Mouse (Mus musculus) heart, adult 18-20 months (tissue): ENCODE data around the gene Rfx6. TPM values are rescaled to one million over a fixed set of nuclear protein-coding genes. Genes with fewer than 3 reads are reported as not detected.

ENCODE experiments used
- DNase-seq, 2 experiments: peaks; one replicate each; pipeline ENCODE4 v3.0.0; 2021 to 2022; ENCODE audit warnings: mixed read lengths in 1 of 2
- long read RNA-seq, 2 experiments: library from polyadenylated mRNA; stranded (forward); transcript quantifications; one replicate each; pipeline ENCODE4 v2.0.0; 2021
- total RNA-seq, 2 experiments: library from RNA; stranded (reverse); gene quantifications; 2 replicates each; pipeline ENCODE4 v1.2.3; 2021

Gene Rfx6
- not detected for total RNA-seq
- long read RNA-seq, experiment 1: 0 reads
- long read RNA-seq, experiment 2: 0 reads

DNA sequence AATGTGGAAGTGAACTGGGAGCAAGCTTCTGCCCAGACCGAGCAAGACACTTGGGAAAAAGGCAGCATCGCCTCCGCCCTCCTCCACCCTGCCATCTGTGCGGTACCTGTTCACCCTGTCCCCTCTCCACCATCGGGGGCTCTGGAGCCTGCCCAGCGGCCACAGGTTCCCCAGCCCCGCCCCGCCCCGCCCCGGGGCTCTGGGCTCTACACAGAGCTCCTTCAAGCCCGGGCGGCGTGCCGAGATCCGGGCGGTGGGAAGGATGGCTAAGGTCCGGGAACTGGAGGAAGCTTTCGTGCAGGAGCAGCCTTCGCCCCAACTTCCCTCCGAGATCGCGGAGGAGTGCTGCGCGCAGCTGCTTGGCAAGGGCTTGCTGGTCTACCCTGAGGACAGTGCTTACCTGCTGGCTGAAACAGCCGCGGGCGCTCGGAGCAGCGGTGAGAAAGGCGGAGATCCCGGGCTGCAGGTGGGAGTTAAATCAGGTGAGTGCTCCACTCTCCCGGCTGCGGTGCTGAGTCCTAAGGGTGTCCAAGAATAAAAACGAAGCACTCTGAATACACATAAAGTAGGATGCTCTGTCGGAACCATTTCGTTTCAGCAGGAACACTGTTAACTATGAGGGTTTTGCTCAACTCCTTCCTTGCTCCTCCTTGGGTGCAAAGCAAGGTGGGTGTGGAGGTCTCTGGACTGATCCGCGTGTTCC, at the start of gene Rfx6:
Gene Rfx6 (plus strand): TSS at position 209 of the 703 bp plus-strand sequence.
- no peak for DNase-seq

DNA sequence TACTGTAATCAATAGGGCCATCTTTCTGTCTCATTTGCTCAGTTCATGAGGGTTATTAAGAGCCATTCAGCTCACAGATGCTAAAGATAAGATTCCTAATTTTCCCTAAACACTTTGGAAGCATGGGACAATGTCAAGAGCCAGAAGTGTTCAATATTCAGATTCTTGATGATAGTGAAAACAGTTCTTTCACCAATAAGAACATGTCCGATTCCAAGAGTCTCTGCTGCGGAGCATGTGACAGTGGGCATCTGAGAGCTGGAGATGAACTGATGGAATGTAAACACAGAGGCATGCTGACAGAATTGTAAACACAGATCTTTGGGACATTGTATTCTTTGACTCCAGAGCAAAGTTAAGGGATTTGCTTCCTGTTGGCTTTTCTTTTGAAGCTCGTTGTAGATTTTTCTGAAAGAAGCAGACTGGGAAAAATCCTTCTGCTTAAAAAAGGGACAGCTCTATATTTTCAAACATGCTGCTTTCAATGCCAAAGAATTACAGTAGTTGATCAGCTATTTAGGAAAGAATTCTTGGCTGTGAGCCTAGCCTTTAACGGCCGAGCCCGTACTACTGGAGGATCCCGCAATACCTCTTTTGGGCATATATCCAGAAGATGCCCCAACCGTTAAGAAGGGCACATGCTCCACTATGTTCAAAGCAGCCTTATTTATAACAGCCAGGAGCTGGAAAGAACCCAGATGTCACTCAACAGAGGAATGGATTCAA, 46.0 kb upstream of the Rfx6 start, which contains the start of gene Gprc6a:
Gene Gprc6a (minus strand): TSS at position 51 of the 726 bp plus-strand sequence.
- no peak for DNase-seq

DNA sequence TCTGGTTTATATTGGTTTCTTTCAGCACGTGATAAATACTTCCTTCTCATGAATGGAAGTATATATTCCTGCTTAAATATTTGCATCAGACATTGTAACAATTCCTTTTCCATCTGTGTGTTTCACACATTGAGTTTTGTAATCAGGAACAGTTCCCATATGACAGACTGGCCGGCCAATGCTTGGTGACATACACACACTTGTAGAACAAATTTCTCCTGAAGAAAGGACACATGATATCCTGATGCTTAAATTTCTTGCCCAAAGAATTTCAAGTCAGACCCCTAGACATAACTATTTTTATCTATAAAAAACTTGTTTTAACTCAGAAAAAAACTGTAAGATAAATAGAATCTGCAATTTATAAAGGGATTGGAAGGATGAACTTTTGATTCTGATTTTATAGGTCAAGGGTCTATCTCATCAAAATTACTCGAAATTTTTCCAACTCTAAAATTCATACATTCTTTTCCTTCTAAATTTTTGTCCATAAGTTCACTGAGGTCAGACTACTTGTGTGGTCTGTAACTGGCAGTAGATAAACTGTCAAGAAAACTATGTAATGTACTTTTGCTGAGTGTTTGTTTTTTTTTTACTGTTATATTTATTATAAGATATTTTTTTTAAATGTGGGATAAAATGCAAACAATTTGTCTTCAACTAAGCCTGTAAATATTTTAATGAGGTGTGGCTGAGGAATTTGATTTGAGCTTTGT, 27.9 kb upstream of the Rfx6 start:
- no peak for DNase-seq

DNA sequence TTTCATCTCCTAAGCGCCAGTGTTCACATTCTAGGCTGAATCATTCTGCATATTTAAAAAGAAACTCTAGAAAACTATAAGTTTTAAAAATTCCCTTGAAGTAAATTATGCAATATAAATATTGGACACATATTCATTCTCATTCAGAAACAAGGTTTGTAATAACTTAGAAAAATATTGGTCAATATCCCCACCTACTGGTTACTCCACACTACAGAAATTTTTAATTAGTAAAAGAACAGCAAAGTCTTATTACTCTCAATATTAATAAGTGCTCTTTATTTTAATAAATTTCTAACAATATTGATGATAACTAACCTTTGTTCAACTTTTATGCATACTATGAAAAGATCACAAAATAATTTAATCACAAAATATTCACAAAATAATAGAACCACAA, 20.2 kb upstream of the Rfx6 start:
- no peak for DNase-seq

DNA sequence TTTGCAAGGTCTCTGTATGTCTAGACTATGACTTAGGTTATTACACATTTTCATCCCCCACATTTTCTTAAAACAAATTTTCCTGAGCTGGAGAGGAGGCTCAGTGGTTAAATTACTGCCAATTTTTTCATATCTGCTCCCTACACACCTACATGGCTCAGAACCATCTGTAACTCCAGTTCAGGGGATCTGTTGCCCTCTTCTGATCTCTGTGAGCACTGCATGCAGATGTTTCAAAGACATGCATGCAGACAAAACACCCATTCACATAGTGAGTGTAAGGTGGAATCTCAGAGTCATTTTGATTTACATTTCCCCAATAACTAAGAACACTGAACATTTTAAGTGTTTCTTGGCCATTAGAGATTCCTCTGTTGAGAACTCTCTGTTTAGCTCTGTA, 8.2 kb upstream of the Rfx6 start:
- DNase-seq: no peak

DNA sequence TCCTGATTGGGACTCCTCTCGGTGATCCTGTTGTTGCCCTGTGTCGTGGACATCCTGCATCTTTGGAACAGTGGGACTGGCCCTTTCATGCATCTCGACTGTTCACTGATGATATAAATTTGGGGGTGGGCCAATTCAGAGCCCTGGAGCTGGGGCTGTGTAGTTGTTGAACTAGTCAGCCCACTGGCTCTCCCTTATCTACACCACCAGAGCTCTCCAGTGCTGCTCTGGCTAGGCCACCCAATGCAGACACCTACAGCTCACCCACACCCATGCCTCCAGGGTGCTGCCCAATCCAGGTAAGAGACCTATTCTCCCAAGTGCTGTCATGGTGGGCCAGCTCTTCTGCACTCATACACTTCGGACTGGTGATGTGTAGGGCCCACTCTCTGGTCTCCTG, 6.0 kb upstream of the Rfx6 start:
- DNase-seq: no peak

DNA sequence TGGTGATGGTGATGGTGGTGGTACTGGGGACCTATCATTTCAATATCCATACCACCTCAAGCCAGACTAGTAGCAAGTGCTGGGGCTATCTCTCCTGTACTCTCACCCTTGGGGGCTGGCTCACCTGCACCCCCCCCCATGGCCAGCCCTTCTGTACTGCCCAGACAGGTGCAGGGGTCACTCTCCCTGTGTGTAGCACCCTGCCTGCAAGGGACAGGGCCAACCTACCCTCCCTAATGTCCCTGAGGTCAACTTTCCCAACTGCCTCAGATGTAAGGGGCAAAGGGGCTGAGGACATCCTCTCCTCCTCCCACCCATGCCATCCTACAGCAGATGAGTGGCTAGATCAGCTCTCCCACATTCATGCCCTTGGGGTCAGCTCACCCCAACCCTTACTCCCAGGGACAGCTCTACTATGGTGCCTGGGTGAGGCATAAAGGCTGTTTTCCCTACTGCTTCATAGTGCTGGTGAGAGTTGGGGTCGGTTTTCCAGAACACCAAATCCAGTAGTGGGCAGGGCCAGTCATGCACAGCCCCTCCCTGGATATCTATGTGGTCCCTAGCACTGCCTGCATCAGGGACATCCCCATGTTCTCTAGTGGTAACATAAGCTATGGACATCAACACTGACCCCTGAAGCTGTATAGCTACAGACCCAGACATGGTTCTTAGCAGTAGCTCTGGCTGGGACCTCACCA, 5.3 kb upstream of the Rfx6 start:
- DNase-seq: no peak

DNA sequence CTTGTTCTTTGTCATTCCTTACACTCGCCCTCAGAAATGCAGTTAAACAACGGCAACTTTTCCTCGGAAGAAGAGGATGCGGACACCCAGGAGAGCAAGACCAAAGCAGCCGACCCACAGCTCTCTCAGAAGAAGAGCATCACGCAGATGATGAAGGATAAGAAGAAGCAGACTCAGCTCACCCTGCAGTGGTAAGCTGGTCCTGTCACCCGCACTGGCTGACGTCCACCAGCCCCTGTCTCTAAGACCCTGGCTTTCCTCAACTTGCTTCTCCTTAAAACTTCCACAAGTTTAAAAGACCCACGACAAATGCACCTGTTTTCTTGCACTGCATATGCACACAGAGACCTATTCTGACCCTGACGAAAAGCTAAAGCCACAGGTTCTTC, 689 bp downstream of the Rfx6 start:
- DNase-seq: no peak

DNA sequence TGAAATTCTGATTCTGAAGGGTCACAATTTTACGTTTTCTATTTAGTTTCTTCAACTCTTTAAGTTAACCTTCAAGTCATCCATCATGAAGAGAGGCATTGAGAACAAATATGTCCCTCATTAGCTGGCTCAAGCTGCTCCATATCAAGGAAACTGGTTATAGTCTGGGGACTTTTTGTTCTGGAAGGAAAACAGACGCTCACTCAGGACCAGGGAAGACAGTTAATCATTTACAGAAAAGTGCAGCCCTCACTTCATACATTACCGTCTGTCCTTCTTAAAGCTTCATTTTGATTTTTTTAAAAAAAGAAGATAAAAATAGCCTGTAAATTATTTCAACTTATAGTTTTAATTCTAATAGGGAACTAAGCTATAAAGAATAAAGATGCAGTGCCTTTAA, 43.3 kb downstream of the Rfx6 start:
- no peak for DNase-seq

DNA sequence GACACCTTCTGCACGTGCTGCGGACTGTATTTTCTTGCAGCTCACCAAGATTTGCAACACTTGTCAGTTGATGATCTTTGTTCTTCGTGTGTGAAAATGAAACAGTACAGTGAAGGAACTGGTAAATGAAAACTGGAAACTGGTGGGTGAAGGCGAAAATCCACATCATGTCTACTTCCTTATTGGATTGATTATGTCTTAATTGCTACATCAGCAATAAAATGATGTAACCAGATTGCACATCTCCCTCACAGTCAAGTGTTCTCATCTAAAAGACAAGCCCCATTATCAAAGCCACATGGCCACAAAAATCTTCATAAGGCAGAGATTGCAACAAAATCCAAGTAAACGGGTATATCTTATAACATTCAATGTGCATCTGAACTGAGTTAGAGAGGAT, 83.9 kb downstream of the Rfx6 start:
- no peak for DNase-seq

DNA sequence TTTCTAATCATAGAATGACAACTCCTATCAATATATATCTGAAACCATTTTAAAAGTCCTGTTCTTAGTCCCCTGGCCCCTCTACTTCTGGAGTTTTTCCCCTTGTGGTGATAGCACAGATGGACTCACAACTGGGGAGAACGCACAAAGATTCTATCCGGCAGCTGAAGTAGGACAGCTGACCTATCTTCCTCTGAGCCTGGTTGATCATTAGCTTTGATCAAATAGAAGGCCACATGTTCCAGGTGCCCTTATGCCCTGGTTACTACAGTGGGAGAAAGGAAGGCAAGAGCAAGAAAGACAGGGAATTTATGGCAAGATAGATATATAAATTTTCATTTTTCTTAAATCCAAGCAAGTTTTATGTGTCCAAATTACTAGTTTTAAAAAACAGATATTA, 85.7 kb downstream of the Rfx6 start:
- DNase-seq: no peak

DNA sequence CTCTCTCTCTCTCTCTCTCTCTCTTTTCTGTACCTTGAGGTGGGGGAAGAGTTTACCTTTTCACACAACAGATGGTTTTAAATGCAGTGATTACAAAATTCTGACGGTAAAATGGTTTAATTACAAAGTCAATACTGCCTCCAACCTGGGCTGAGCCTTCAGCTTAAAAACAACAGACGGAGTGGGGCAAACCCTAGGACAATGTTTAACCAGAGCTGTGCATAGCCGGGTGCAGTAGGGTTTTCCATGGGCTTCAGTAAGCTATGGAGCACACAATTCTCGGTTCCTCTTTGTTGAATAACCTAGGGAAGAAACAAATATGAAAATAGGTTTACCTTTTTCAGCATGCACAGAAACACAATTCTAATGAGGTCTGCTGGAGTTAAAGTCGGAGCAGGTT, 90.9 kb downstream of the Rfx6 start:
- DNase-seq: no peak

DNA sequence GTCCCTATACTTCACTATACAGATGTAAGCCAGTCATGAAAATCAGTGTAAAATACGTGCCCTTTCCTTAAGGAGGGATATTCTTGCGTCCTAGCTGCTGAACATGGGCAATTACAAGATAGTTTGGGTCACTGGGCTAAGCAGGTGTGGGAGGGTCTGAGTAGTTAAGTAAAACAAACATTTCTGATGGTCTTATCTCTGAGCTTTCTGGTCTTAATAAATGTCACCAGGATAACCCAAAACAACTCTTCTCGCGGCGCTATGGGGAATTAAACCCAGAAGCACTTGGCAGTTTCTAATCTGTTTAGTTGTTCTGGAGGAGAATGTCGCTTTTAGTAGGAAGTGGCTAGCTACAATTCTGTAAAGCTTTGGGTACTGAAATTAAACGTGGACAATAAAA, 91.7 kb downstream of the Rfx6 start:
- DNase-seq: no peak

DNA sequence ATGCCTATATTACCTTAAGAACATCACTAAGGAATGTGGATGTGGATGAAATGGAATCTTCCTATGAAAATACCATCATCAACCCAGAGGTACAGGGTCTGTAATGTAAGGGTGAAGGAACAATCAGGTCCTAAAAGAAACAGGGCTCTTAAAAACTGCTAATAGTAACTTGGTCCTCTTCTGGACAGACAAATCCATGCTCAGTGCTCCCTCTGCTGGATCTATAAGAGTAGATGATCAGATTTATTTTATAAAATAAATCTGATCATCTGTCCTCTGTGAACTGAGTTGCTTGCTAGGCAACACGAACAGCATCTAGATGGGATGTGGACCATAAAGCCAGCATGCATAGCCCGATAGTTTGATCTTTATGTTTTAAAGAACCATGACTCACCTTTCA, 102.1 kb downstream of the Rfx6 start:
- DNase-seq: no peak

Other genes starting within 250 kb of the Rfx6 start
- gene Gm49339, start 197.1 kb upstream of the Rfx6 start, total RNA-seq: 1 to 10 TPM; 1.2 to 1.3 TPM
- gene Lilr4b, start 197.1 kb upstream of the Rfx6 start, total RNA-seq: 1 to 10 TPM; 1.3 to 1.5 TPM
- 1 to 10 TPM in 1 of 2 experiments, under 1 TPM in 1; 0.77 to 1.5 TPM for gene Lilrb4a, start 186.8 kb upstream of the Rfx6 start, total RNA-seq
- not detected for gene Fam162b, start 87.2 kb upstream of the Rfx6 start, total RNA-seq
- not detected for gene Gprc6a, start 46.3 kb upstream of the Rfx6 start, total RNA-seq